Mouse (Mus musculus): ENCODE measurements around the gene Spryd3.

Spryd3 gene

DNA sequence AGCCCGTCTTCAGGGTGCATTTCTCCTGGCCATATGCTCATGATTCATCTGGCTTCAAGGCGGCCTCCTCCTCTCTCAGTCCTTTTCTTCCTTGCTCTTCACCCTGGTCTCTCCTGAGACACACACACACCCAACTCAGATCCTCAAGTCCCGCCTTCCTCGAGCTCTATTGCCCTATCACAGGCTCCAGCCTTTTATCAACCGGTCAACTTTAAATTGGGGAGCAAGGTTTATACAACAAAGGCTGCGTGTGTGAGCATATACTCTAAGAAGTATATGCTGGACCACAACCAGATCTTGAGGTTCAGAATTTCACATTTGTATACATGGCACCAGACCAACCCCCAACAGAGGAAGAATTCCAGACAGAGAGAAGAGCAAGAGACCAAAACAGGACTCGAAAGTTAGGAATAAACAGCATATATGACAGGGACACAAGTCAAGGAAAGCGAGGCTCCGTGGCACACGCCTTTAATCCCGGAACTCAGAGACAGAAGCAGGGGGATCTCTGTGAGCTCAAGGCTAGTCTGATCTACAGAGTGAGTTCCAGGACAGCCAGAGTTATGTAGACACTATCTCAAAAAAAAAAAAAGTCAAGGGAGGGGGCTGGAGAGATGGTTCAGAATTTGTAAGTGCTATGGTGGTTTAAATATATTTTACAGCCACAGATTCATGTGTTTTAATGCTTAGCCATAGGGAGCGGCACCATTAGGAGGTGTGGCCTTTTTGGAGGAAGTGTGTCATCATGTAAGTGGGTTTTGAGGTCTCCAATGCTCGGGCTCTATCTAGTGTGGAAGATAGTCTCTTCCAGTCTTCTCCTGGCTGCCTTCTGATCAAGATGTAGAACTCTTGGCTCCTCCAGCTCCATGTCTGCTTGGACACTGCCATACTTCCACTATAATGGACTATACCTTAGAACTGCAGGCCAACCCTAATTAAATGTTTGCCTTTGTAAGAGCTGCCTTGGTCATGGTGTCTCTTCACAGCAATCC is 65.3 kb downstream of the Spryd3 start:
- DNase-seq (ENCODE audit: low read depth) = no peak

Data from fibroblast of lung, adult 2 months (primary cell).